Mouse (Mus musculus) lung, adult 18-20 months (tissue): ENCODE results near the gene Ttc14.
A peak's percentile ranks its signal among the peaks of the same experiment; 100 is the strongest.

Source experiments
- DNase-seq, 2 experiments: peaks; one replicate each; pipeline ENCODE4 v3.0.0; 2022; ENCODE audit warnings: mixed read lengths in 2 of 2

Ttc14 gene

GRCm38 (mm10) chr3:33799617-33800512 is at the start of gene Ttc14:
TSS of gene Ttc14 (plus strand) at chr3:33799832.
- DNase-seq, result peak; percentile 97 to 98

GRCm38 (mm10) chr3:33790975-33791374 is 8.7 kb upstream of the Ttc14 start:
- no peak for DNase-seq

DNA sequence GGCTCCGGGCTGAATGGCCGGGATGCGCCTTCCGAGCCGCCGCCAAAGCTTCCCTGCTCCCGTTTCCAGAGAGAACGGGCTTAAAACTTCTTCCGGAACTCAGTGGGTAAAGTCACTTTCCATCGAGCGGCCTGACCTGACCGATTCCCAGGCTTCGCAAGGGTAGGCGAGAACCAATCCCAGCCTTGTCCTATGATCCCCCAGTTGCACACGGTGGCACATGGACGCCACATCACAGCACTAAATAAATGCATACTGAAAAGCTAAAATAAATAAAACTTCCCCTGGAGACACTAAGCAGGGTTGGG is 835 bp downstream of the Ttc14 start:
- DNase-seq, result no peak

DNA sequence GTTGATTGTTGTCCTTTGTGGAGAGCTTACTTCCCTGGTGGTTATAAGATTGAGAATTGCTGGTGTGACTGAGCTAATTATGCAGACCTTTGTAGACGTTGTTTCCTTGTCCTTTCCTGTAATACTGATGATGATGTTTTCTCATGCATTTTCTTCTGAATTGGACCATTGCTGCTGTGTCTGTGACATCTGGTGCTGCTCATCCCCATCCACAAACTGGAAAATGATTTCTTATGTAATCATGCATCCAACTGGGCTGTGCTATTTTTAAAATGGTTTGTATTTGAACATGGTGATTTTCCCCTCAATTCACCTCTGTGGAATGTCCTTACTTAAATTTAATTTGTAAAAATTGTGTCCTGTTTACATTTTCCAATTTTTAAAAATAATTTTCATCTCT is 7.5 kb downstream of the Ttc14 start:
- DNase-seq, result no peak

DNA sequence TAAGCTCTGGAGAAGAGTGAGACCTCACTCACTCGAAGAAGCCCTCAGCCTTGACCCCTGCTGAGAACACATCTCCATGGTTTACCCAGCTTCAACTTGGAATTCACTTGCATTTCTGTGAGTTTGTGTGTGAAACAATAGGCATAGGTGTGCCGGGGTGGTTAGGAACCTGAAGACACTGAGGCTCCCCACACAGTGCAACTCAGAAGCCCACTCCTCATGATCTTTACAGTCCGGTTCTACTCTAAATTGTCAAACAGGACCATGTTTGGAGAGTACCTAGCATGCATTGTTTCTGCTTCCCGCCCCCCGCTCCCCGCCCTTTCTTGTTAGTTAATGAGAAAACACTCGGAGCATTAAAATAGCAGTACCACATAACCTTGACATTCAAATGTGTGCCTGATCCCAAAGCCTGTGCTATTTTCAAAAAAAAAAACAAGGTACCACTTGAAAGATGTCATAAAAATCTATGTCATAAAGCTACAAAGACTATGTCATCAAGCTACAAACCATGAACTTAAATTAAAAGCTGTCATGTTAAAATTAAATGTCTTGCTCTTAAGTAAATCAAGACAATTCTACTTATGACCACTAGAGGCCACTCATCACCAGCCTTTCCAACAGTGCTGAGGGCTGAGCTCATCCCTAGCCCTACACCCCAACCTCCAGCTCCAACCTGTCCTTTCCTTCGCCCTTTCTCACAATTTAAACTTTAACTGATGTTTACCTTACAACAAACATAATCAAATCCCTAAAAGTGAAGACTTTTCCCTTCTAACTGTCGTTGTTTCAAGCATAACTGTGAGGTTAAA is 24.7 kb downstream of the Ttc14 start:
- peak in 1 of 2 experiments; percentile 13 for DNase-seq

DNA sequence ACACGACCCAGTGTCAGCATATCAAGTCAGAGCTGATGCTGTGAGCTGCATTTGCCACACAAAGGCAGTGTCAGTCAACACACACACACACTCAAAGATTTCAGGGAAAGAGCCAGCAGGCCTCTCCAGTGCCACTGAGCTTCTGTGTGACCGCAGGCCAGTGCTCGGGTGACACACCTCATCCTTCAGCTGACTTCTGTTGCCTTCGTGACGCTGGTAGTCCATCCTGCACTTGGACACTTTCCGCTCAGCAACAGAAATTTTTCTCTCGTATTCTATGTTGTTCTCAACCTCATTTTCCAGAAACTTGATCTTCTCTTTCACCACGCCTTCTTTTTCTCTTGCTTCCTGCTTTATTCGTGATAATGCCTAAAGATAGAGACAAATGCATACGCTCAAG is 32.7 kb downstream of the Ttc14 start:
- DNase-seq, result no peak

DNA sequence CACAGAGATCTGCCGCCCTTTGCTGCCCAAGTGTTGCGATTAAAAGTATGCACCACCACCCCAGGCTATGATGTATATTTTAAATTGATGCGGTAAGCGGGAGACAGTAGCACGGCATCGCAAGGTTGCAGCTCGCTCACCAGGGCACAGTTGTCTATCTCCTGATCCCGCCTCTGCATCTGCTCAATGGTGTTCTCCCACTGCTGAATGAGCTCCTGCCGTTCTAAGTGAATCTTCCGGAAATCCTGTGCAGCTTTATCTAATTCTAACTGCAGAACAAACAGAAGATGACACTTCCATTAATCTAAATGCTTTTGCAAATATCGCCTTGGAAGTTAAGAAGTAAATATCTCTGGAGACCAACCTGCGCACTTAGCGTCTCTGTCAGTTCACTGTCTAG is 36.9 kb downstream of the Ttc14 start:
- no peak for DNase-seq

GRCm38 (mm10) chr3:33838877-33839276 is 39.2 kb downstream of the Ttc14 start:
- DNase-seq, result no peak

- DNase-seq, result peak; percentile 66 to 71
Observed at GRCm38 (mm10) chr3:33843801-33844632, 44.4 kb downstream of the Ttc14 start, which contains the start of gene Ccdc39. TSS of gene Ccdc39 (minus strand) at chr3:33844310.

GRCm38 (mm10) chr3:33846639-33847038 is 47.0 kb downstream of the Ttc14 start:
- no peak for DNase-seq

GRCm38 (mm10) chr3:33850856-33851255 is 51.2 kb downstream of the Ttc14 start:
- no peak for DNase-seq

- DNase-seq, result no peak
Observed at GRCm38 (mm10) chr3:33853062-33853461, 53.4 kb downstream of the Ttc14 start.

DNA sequence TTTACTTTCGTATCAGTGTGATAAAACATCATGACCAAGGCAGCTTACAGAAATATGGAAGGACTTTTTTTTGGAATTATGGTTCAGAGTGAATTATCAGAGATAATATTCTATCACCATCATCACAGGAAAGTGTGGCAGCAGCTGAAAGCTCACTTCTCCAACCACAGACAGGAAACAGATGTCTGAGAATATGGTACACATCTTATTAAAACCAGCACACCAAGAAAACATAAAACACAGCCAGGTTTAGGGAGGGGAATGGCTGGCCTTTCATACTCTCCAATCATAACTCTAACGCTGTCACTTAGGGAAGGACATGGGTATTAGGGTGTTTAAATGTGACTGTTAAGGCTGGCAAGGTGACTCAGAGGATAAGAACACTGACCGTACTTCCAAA is 59.3 kb downstream of the Ttc14 start:
- no peak for DNase-seq

- DNase-seq, result no peak
Observed at GRCm38 (mm10) chr3:33864000-33864540, 64.4 kb downstream of the Ttc14 start.
